Mouse (Mus musculus): ENCODE results near the gene Gm3685. TPM values are rescaled to one million over a fixed set of nuclear protein-coding genes. Genes with fewer than 3 reads are reported as not detected.
A peak's percentile ranks its signal among the peaks of the same experiment; 100 is the strongest.
"Not testable (repeated sequence)": the region's sequence is repeated elsewhere in the genome, so short reads cannot be mapped to it uniquely, and the experiment has no call there.

Gene Gm3685
- polyA plus RNA-seq (2012; rRNA removed): not detected in 2 replicates

DNA sequence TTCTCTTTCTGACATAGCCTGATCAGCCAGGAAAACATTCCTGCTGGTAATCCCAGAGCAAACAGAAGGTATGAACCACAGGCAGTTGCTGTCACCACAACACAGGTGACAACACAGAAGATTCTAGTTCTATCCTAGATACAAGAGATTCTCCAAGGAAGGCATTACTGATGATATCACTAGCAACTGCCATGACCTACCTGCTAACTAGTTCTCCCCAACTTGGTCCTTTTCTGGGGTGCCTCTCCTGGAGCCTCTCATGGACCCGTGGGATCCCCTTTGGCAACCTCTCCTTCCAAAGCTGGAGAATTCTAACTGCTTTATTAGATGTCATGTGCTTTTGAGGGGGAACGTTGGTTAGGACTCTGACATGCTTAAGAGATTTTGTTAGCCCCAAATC is at the start of gene Gm3685:
Gene Gm3685, minus strand, starts transcription at position 101 of the 400 bp plus-strand sequence.
- H3K4me3 ChIP-seq (ENCODE audit: insufficient read depth, low read length); H3K27ac ChIP-seq (ENCODE audit: insufficient read depth, low read length); H3K4me1 ChIP-seq (ENCODE audit: control insufficient read depth, insufficient read depth, low read length): not testable (repeated sequence)

DNA sequence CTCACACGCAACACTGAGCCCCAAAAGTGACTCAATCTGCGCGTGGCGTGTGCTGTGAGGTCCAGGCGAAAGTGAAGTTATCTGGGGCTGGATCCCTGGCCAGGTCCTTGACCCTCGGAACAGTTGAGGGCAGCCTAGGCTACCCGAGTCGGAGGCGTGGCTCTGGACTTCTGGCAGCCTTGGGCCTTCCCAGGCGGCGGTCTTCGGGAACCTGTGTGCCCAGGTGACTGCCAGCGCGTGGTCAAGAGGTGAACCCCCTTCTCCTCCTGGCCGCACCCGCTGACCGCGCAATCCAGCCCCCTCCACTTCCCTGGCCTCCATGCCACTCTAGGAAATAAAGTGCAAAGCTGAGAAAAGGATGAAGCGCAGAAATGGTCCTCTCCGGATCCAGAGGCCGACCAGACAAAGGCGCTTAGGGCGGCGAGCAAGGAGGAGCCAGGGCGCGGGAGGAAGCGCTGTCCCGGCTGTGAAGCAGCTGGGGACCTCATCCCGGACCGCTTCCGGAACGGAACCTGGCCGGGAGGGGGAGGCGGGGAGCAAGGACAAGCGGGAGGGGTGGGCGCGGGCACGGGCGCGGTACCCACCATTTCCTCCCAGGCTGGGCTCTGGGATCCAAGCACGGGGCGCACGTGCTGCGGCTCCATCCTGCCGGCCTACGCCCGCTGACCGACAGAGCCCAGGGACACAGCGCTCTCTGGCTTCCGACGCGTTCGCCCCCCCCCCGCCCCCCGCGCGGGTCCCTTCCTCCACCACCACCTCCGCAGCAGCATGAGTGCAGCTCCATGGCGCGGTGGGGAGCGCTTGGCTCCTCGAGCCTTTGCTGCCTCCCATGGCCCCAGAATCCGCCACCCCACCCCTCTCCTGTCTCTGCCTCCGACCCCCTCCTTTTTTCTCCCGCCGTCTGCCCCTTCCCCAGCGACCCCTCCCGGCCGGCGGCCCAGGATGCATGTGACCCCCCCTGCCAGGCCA is 17.7 kb downstream of the Gm3685 start, which contains the start of gene Gm10406:
Gene Gm10406, minus strand, starts transcription at position 669 of the 969 bp plus-strand sequence.
- peak within 1 kb of the TSS; percentile 34 for H3K4me3 ChIP-seq (ENCODE audit: insufficient read depth, low read length)
- not testable (repeated sequence) for H3K4me1 ChIP-seq (ENCODE audit: control insufficient read depth, insufficient read depth, low read length); H3K27ac ChIP-seq (ENCODE audit: insufficient read depth, low read length)

DNA sequence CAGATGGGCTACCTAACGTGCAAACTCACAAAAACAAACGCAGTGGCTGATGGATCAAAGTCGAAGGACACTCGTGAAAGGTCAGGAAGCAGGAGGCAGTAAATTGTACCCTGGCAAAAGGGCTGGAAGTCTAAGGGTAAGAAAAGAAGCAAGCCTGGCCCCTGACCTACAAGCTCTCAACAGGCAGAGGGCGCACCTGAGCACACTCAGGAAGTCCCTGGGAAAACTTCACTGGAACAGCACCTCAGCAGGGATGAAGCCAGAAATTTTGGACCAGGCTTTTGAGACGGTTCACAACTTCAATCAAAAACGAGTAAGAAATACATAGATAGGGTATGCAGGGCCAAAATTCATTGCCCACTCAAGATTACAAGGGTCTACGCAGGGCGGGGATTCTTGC is 18.5 kb downstream of the Gm3685 start:
- not testable (repeated sequence) for H3K27ac ChIP-seq (ENCODE audit: insufficient read depth, low read length); H3K4me1 ChIP-seq (ENCODE audit: control insufficient read depth, insufficient read depth, low read length)
- H3K4me3 ChIP-seq (ENCODE audit: insufficient read depth, low read length): peak overlapping the region; percentile 34; the same call in 1 of the 2 replicates

Other genes starting within 250 kb of the Gm3685 start
- gene Gm3642, start 204.7 kb downstream of the Gm3685 start, polyA plus RNA-seq (2012; rRNA removed): 0.06 TPM in 1 of 2 replicates, not detected in the other
- 3.6 and 3.7 TPM in 2 replicates for gene Gm3667, start 155.0 kb downstream of the Gm3685 start, polyA plus RNA-seq (2012; rRNA removed)
- gene Gm6356, start 71.2 kb downstream of the Gm3685 start, polyA plus RNA-seq (2012; rRNA removed): not detected in 2 replicates
- 1.6 and 2.0 TPM in 2 replicates for gene Gm10406, start 17.5 kb downstream of the Gm3685 start, polyA plus RNA-seq (2012; rRNA removed)
- gene Gm3696, start 55.7 kb upstream of the Gm3685 start, polyA plus RNA-seq (2012; rRNA removed): 4.3 and 4.7 TPM in 2 replicates
- gene Gm6676, start 80.4 kb upstream of the Gm3685 start, polyA plus RNA-seq (2012; rRNA removed): 0.04 TPM in 1 of 2 replicates, not detected in the other
- gene Gm3512, start 129.6 kb upstream of the Gm3685 start, polyA plus RNA-seq (2012; rRNA removed): 2.8 and 3.4 TPM in 2 replicates
- 0.04 TPM in 1 of 2 replicates, not detected in the other for gene Gm16434, start 149.6 kb upstream of the Gm3685 start, polyA plus RNA-seq (2012; rRNA removed)
- gene Gm3727, start 219.7 kb upstream of the Gm3685 start, polyA plus RNA-seq (2012; rRNA removed): not detected in 2 replicates

Measured in cortical plate, adult 2 months (tissue).